Mouse (Mus musculus): Measurements from ENCODE around the gene Atp10a. TPM values are rescaled to one million over a fixed set of nuclear protein-coding genes. Genes with fewer than 3 reads are reported as not detected.

The Atp10a gene
- polyA plus RNA-seq, 1 experiment from 2014 or later = 0.20 TPM

DNA sequence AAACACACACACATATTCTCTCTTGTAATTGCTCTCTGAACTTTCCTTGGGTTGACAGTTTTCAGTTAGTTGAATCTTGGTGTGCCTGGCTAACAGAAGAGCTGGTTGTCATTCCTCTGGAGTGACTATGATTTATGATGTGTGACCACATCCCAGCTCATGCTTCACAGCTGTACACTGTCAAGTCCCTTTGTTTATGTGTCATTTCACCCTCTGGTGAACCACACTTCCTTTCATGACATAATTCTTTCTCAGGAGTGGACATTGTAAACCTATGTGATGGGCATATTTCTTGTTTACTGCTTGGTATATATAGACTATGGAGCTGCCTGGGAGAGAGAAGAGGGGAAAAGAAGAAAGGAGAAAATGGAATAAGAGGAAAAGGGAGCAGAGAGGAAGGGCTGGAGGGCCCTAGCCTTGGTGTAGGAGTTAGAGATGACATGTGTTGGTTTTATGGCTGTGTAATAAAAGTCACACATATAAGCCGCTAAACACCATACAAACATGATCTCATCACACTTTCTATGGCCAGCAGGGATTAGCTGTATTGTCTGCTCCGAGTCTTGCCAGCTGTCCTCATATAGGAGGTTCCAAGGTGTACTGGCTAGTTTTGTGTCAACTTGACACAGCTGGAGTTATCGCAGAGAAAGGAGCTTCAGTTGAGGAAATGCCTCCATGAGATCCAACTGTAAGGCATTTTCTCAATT is 81.0 kb downstream of the Atp10a start:
- DNase-seq (no peak), ATAC-seq (no peak)
- no peaks in the 10 kb centered on the region for H3K36me3 ChIP-seq (replicated peaks; ENCODE audit: insufficient read depth, low read length)
- WGBS (ENCODE audit: insufficient replicate concordance) = 63% methylated on average over 3 of the region's 3 CpGs
- H3K4me3 ChIP-seq (ENCODE audit: low read depth, low read length) = no peak overlapping the region
- no peaks in the 10 kb centered on the region for H3K9me3 ChIP-seq (ENCODE audit: low read length)
- peaks cover 3% of the 10 kb centered on the region; the same call in 1 of the 2 replicates for H3K4me1 ChIP-seq (ENCODE audit: insufficient read depth)
- no peak overlapping the region for H3K4me2 ChIP-seq (ENCODE audit: low read depth, low read length)
- TF ChIP-seq CTCF (IDR thresholded peaks at IDR 0.05; ENCODE audit: low read depth) = no peak
- TF ChIP-seq EP300 (IDR thresholded peaks at IDR 0.05; ENCODE audit: low read depth) = no peak
- H3K9ac ChIP-seq (replicated peaks) = no peak overlapping the region
- no peak overlapping the region for H3K27ac ChIP-seq (ENCODE audit: low read depth)
- H3K27me3 ChIP-seq (ENCODE audit: insufficient read depth, low read length) = no peaks in the 10 kb centered on the region

DNA sequence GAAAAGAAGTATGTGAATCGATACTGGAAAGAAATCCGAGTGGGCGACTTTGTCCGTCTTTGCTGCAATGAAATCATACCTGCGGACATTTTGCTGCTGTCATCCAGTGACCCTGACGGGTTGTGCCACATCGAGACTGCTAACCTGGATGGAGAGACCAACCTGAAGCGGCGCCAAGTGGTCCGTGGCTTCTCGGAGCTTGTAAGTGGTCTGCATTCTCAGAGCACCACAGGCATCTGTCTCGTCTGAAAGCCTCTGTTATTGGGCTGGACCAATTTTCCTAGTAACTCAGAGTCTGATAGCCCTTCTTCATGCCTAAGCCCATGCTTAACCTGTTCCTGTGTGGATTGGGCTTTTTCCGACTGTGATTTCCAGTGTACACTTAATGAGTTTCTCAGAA is 84.2 kb downstream of the Atp10a start:
- ATAC-seq (no peak), DNase-seq (no peak)
- 86% methylated on average over 13 of the region's 13 CpGs for WGBS (ENCODE audit: insufficient replicate concordance)
- no peak overlapping the region for H3K27ac ChIP-seq (ENCODE audit: low read depth)
- H3K4me3 ChIP-seq (ENCODE audit: low read depth, low read length) = no peak overlapping the region
- TF ChIP-seq CTCF (IDR thresholded peaks at IDR 0.05; ENCODE audit: low read depth) = no peak
- no peak for TF ChIP-seq EP300 (IDR thresholded peaks at IDR 0.05; ENCODE audit: low read depth)
- no peaks in the 10 kb centered on the region for H3K36me3 ChIP-seq (replicated peaks; ENCODE audit: insufficient read depth, low read length)
- H3K9me3 ChIP-seq (ENCODE audit: low read length) = no peaks in the 10 kb centered on the region
- H3K9ac ChIP-seq (replicated peaks) = no peak overlapping the region
- H3K4me1 ChIP-seq (ENCODE audit: insufficient read depth) = peaks cover 8% of the 10 kb centered on the region; the same call in 1 of the 2 replicates
- H3K4me2 ChIP-seq (ENCODE audit: low read depth, low read length) = no peak overlapping the region
- no peaks in the 10 kb centered on the region for H3K27me3 ChIP-seq (ENCODE audit: insufficient read depth, low read length)

- Histone ChIP-seq H3K4me1 (ENCODE audit: insufficient read depth) (peaks cover 8% of the 10 kb centered on the region; the same call in 1 of the 2 replicates), H3K27ac (ENCODE audit: low read depth) (no peak overlapping the region), H3K4me3 (ENCODE audit: low read depth, low read length) (no peak overlapping the region), H3K9me3 (ENCODE audit: low read length) (no peaks in the 10 kb centered on the region), H3K36me3 (replicated peaks; ENCODE audit: insufficient read depth, low read length) (no peaks in the 10 kb centered on the region), H3K9ac (replicated peaks) (no peak overlapping the region), H3K4me2 (ENCODE audit: low read depth, low read length) (no peak overlapping the region), H3K27me3 (ENCODE audit: insufficient read depth, low read length) (no peaks in the 10 kb centered on the region)
- whole genome bisulfite sequencing (ENCODE audit: insufficient replicate concordance) = 45% methylated on average over 4 of the region's 4 CpGs
- DNase-seq (no peak), ATAC-seq (no peak)
- TF ChIP-seq CTCF (IDR thresholded peaks at IDR 0.05; ENCODE audit: low read depth) = no peak
- no peak for TF ChIP-seq EP300 (IDR thresholded peaks at IDR 0.05; ENCODE audit: low read depth)
Observed at GRCm38 (mm10) chr7:58740842-58741241, 84.9 kb downstream of the Atp10a start.

DNA sequence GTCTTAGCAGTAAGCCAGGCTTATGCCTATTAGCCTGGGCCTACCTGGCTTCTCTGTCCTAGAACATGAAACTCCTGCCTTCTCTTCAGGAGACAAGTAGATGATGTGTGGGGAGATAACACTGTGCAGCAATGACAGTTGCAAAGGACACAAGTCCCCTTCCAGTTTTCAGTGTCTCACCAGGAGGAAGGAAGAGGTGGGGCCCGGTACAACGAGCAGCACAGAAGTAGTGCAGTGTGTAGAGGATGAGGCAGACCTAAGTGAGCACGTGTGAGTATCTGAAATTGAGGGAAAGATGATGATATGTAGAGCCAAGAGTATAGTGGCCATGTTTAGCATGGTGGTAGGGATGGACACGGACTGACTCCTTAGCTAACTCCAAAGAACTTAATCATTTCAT is 86.0 kb downstream of the Atp10a start:
- H3K4me3 ChIP-seq (ENCODE audit: low read depth, low read length) = no peak overlapping the region
- no peak for DNase-seq
- H3K27ac ChIP-seq (ENCODE audit: low read depth) = no peak overlapping the region
- H3K4me2 ChIP-seq (ENCODE audit: low read depth, low read length) = no peak overlapping the region
- H3K27me3 ChIP-seq (ENCODE audit: insufficient read depth, low read length) = no peaks in the 10 kb centered on the region
- H3K9ac ChIP-seq (replicated peaks) = no peak overlapping the region
- no peak for ATAC-seq
- H3K4me1 ChIP-seq (ENCODE audit: insufficient read depth) = peaks cover 12% of the 10 kb centered on the region; the same call in 1 of the 2 replicates
- TF ChIP-seq EP300 (IDR thresholded peaks at IDR 0.05; ENCODE audit: low read depth) (no peak), CTCF (IDR thresholded peaks at IDR 0.05; ENCODE audit: low read depth) (no peak)
- H3K9me3 ChIP-seq (ENCODE audit: low read length) = no peaks in the 10 kb centered on the region
- H3K36me3 ChIP-seq (replicated peaks; ENCODE audit: insufficient read depth, low read length) = no peaks in the 10 kb centered on the region
- WGBS (ENCODE audit: insufficient replicate concordance) = 42% methylated on average over 4 of the region's 4 CpGs

DNA sequence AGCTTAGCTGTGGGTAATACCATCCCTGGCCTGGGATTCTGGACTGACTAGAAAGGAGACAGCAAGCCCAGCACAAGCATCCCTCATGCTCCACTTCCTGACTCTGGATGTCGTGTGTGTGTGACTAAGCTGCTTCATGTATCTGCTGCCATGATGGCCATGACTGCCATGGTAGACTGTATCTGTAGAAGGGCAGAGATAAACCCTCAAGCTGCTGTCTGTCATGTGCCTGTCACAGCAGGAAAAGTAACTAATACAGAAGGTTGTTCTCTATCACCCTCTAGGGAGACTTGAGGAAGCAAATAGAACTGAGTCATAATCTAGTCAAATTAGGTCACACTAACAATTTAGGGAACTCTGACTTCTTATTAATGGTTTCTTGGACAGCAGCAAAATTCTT is 86.7 kb downstream of the Atp10a start:
- Histone ChIP-seq H3K9ac (replicated peaks) (no peak overlapping the region), H3K4me3 (ENCODE audit: low read depth, low read length) (no peak overlapping the region), H3K4me2 (ENCODE audit: low read depth, low read length) (no peak overlapping the region), H3K27ac (ENCODE audit: low read depth) (no peak overlapping the region), H3K4me1 (ENCODE audit: insufficient read depth) (peaks cover 12% of the 10 kb centered on the region; the same call in 1 of the 2 replicates), H3K36me3 (replicated peaks; ENCODE audit: insufficient read depth, low read length) (no peaks in the 10 kb centered on the region), H3K9me3 (ENCODE audit: low read length) (no peaks in the 10 kb centered on the region), H3K27me3 (ENCODE audit: insufficient read depth, low read length) (no peaks in the 10 kb centered on the region)
- 57% methylated on average over 1 of the region's 1 CpGs for WGBS (ENCODE audit: insufficient replicate concordance)
- no peak for DNase-seq
- TF ChIP-seq CTCF (IDR thresholded peaks at IDR 0.05; ENCODE audit: low read depth) (no peak), EP300 (IDR thresholded peaks at IDR 0.05; ENCODE audit: low read depth) (no peak)
- ATAC-seq = no peak

DNA sequence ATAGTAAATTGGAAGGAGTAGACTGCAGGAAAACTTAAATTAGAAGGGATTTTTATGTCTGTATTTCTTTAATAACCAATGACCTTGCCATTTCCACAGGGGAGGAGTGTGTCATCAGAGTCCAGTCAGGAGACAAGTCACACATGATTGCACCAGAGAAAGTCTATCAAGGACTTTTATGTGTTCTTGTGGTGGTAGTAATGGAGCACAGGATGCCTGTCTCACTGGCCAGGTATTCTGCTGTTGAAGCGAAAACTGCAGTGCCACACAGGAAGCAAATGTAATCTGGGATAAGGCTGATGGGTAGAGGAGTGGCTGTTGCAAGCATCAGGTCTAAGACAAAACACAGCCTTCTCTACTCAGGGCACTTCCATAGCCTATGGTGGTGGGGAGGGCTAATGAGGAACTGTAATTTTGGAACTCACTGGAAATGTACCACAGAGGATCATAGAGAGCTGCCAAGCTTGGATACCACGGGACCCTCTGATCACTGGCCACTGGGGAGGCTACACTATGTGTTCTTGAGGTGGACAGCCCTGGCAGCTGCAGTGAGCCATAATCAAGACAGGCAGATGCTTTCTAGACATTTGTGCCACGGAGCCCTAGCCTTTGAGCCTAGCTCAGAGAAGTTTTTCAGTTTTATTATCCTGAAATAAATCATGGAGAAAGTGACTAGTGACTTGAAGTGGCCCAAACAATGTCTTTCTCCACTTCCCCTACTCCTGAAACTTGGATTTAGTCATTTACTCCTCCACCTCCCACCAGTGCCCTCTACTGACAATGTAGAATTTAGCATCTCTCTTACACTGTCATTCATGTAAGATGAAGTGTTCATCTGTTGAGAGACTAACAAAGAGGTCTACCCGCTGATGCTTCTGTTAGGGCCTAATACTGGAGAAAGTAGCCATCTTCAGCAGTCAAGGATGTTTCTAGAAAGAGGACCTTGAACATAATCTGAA is 87.7 kb downstream of the Atp10a start:
- WGBS (ENCODE audit: insufficient replicate concordance) = 56% methylated on average over 4 of the region's 4 CpGs
- no peak for ATAC-seq
- H3K4me1 ChIP-seq (ENCODE audit: insufficient read depth) = peaks cover 12% of the 10 kb centered on the region; the same call in 1 of the 2 replicates
- H3K27me3 ChIP-seq (ENCODE audit: insufficient read depth, low read length) = no peaks in the 10 kb centered on the region
- H3K27ac ChIP-seq (ENCODE audit: low read depth) = no peak overlapping the region
- TF ChIP-seq CTCF (IDR thresholded peaks at IDR 0.05; ENCODE audit: low read depth) (peak; percentile 47), EP300 (IDR thresholded peaks at IDR 0.05; ENCODE audit: low read depth) (no peak)
- H3K4me2 ChIP-seq (ENCODE audit: low read depth, low read length) = no peak overlapping the region
- no peak overlapping the region for H3K4me3 ChIP-seq (ENCODE audit: low read depth, low read length)
- H3K9ac ChIP-seq (replicated peaks) = no peak overlapping the region
- H3K9me3 ChIP-seq (ENCODE audit: low read length) = no peaks in the 10 kb centered on the region
- H3K36me3 ChIP-seq (replicated peaks; ENCODE audit: insufficient read depth, low read length) = no peaks in the 10 kb centered on the region
- no peak for DNase-seq

Data from liver, postnatal 0 days (tissue).